Mouse (Mus musculus) MEL (cell line): ENCODE measurements at regions not wholly inside any gene's neighbourhood (a gene's known extent, or its start where the extent isn't known, plus 50 kb on each side); places are given as distances from the start of the nearest gene placed in this dataset.

Experiments used
- DNase-seq: peaks from one replicate; pipeline ENCODE4 v3.0.0; 2011; ENCODE audit warnings: low read depth, low spot score
- H3K27ac ChIP-seq: 2 replicates; pipeline ENCODE4 v1.5.1; 2012; ENCODE audit warnings: low read depth, mild to moderate bottlenecking, control low read depth, low read length, moderate library complexity; ENCODE audit not compliant: control insufficient read depth
- H3K27me3 ChIP-seq, 2 experiments: fragments of 150-350 bp in 1 of 2; sonication (generic) in 1 of 2; 2 replicates each; pipeline ENCODE4 v1.6.1; 2012; ENCODE audit warnings: low read length in 2 of 2, mild to moderate bottlenecking in 2 of 2, improper control_type of control experiment in 1 of 2, moderate library complexity in 1 of 2; ENCODE audit not compliant: insufficient read depth in 2 of 2, control insufficient read depth in 1 of 2
- H3K36me3 ChIP-seq, 2 experiments: 2 replicates each; pipeline ENCODE4 v1.6.1; 2012 to 2014; ENCODE audit warnings: low read length in 2 of 2, improper control_type of control experiment in 1 of 2, inconsistent platforms in 1 of 2, mild to moderate bottlenecking in 1 of 2; ENCODE audit not compliant: insufficient read depth in 2 of 2, control insufficient read depth in 1 of 2
- H3K4me1 ChIP-seq, 2 experiments: fragments of 150-350 bp in 1 of 2; sonication (generic) in 1 of 2; 2 replicates each; pipeline ENCODE4 v1.6.1; 2012; ENCODE audit warnings: low read length in 2 of 2, improper control_type of control experiment in 1 of 2, mild to moderate bottlenecking in 1 of 2; ENCODE audit not compliant: insufficient read depth in 2 of 2, control insufficient read depth in 1 of 2
- H3K4me3 ChIP-seq, 2 experiments: fragments of 150-350 bp in 1 of 2; sonication (generic) in 1 of 2; 2 replicates each; pipeline ENCODE4 v1.5.1; 2012; ENCODE audit warnings: low read depth in 2 of 2, low read length in 2 of 2, mild to moderate bottlenecking in 2 of 2, moderate library complexity in 2 of 2, control low read depth in 1 of 2, improper control_type of control experiment in 1 of 2; ENCODE audit not compliant: control insufficient read depth in 1 of 2, insufficient read depth in 1 of 2
- H3K79me2 ChIP-seq: 2 replicates; pipeline ENCODE4 v1.6.1; 2012; ENCODE audit warnings: mild to moderate bottlenecking, low read length, moderate library complexity; ENCODE audit not compliant: control insufficient read depth, poor library complexity, insufficient read depth
- H3K9ac ChIP-seq: 2 replicates; pipeline ENCODE4 v1.6.1; 2012; ENCODE audit warnings: low read depth, mild to moderate bottlenecking, control low read depth, low read length, moderate library complexity; ENCODE audit not compliant: control insufficient read depth, poor library complexity, severe bottlenecking
- H3K9me3 ChIP-seq: fragments of 150-350 bp; sonication (generic); replicated peaks from 2 replicates; pipeline ENCODE4 v1.6.1; 2012; ENCODE audit warnings: mild to moderate bottlenecking, low read length, improper control_type of control experiment, moderate library complexity; ENCODE audit not compliant: insufficient read depth
- BHLHE40 ChIP-seq: IDR thresholded peaks from 2 replicates; pipeline ENCODE4 v1.6.1; 2012; ENCODE audit warnings: low read depth, mild to moderate bottlenecking, inconsistent platforms, low read length, improper control_type of control experiment, borderline replicate concordance
- CHD1 ChIP-seq: IDR thresholded peaks from 2 replicates; pipeline ENCODE4 v1.6.1; 2012; ENCODE audit warnings: low read depth, mild to moderate bottlenecking, inconsistent platforms, low read length, improper control_type of control experiment
- CHD2 ChIP-seq: IDR thresholded peaks from 2 replicates; pipeline ENCODE4 v1.6.1; 2011; ENCODE audit warnings: low read length, improper control_type of control experiment
- CTCF ChIP-seq, 3 experiments: IDR thresholded peaks in 2 of 3; conservative IDR thresholded peaks in 1 of 3; 2 replicates each; pipeline ENCODE4 v1.5.1; 2011 to 2012; ENCODE audit warnings: low read length in 3 of 3, low read depth in 2 of 3, mild to moderate bottlenecking in 2 of 3, improper control_type of control experiment in 1 of 3, inconsistent platforms in 1 of 3, mixed read lengths in 1 of 3, moderate library complexity in 1 of 3; ENCODE audit not compliant: control insufficient read depth in 1 of 3, insufficient read depth in 1 of 3, poor library complexity in 1 of 3, severe bottlenecking in 1 of 3
- ELF1 ChIP-seq: IDR thresholded peaks from 2 replicates; pipeline ENCODE4 v1.6.1; 2014; ENCODE audit warnings: low read depth, mild to moderate bottlenecking, inconsistent platforms, low read length, improper control_type of control experiment, moderate library complexity
- EP300 ChIP-seq, 2 experiments: IDR thresholded peaks; 2 replicates each; pipeline ENCODE4 v1.6.1; 2011; ENCODE audit warnings: improper control_type of control experiment in 2 of 2, low read length in 2 of 2, low read depth in 1 of 2, mild to moderate bottlenecking in 1 of 2
- GATA1 ChIP-seq: IDR thresholded peaks from 2 replicates; pipeline ENCODE4 v1.6.1; 2011; ENCODE audit warnings: low read depth, low read length, improper control_type of control experiment
- HCFC1 ChIP-seq: IDR thresholded peaks from 2 replicates; pipeline ENCODE4 v1.6.1; 2012; ENCODE audit warnings: low read depth, mild to moderate bottlenecking, inconsistent platforms, low read length, improper control_type of control experiment, moderate library complexity
- MAFK ChIP-seq: IDR thresholded peaks from 2 replicates; pipeline ENCODE4 v1.6.1; 2011; ENCODE audit warnings: low read depth, mild to moderate bottlenecking, low read length, improper control_type of control experiment, borderline replicate concordance
- MAX ChIP-seq: IDR thresholded peaks from 2 replicates; pipeline ENCODE4 v1.6.1; 2011; ENCODE audit warnings: low read length, improper control_type of control experiment
- MXI1 ChIP-seq: IDR thresholded peaks from 2 replicates; pipeline ENCODE4 v1.6.1; 2011; ENCODE audit warnings: mild to moderate bottlenecking, low read depth, low read length, improper control_type of control experiment
- MYB ChIP-seq: IDR thresholded peaks from 2 replicates; pipeline ENCODE4 v1.6.1; 2011; ENCODE audit warnings: mild to moderate bottlenecking, low read depth, low read length, improper control_type of control experiment
- MYC ChIP-seq: IDR thresholded peaks from 2 replicates; pipeline ENCODE4 v1.6.1; 2011; ENCODE audit warnings: low read depth, mild to moderate bottlenecking, low read length, improper control_type of control experiment, moderate library complexity
- NELFE ChIP-seq: IDR thresholded peaks from 2 replicates; pipeline ENCODE4 v1.6.1; 2011; ENCODE audit warnings: low read depth, low read length, improper control_type of control experiment
- NRF1 ChIP-seq: IDR thresholded peaks from 2 replicates; pipeline ENCODE4 v1.6.1; 2014; ENCODE audit warnings: low read depth, mild to moderate bottlenecking, inconsistent platforms, low read length, improper control_type of control experiment, moderate library complexity; ENCODE audit not compliant: poor library complexity, insufficient read depth, severe bottlenecking
- POLR2AphosphoS5 ChIP-seq: IDR thresholded peaks from 2 replicates; pipeline ENCODE4 v1.6.1; 2012; ENCODE audit warnings: low read depth, borderline replicate concordance, mild to moderate bottlenecking, inconsistent platforms, low read length, moderate library complexity, mixed read lengths
- RAD21 ChIP-seq: IDR thresholded peaks from 2 replicates; pipeline ENCODE4 v1.6.1; 2011; ENCODE audit warnings: mild to moderate bottlenecking, low read depth, low read length, improper control_type of control experiment
- RCOR1 ChIP-seq: IDR thresholded peaks from 2 replicates; pipeline ENCODE4 v1.6.1; 2012; ENCODE audit warnings: low read depth, mild to moderate bottlenecking, inconsistent platforms, low read length, improper control_type of control experiment
- SIN3A ChIP-seq: IDR thresholded peaks from 2 replicates; pipeline ENCODE4 v1.6.1; 2012; ENCODE audit warnings: low read length, improper control_type of control experiment, inconsistent platforms
- SMC3 ChIP-seq: IDR thresholded peaks from 2 replicates; pipeline ENCODE4 v1.6.1; 2011; ENCODE audit warnings: low read depth, low read length, improper control_type of control experiment
- TCF12 ChIP-seq: IDR thresholded peaks from 2 replicates; pipeline ENCODE4 v1.6.1; 2014; ENCODE audit warnings: low read depth, mild to moderate bottlenecking, inconsistent platforms, low read length, improper control_type of control experiment, moderate library complexity
- UBTF ChIP-seq: IDR thresholded peaks from 2 replicates; pipeline ENCODE4 v1.6.1; 2012; ENCODE audit warnings: low read depth, mild to moderate bottlenecking, inconsistent platforms, low read length, improper control_type of control experiment, moderate library complexity, borderline replicate concordance; ENCODE audit not compliant: insufficient read depth
- USF1 ChIP-seq: IDR thresholded peaks from 2 replicates; pipeline ENCODE4 v1.6.1; 2014; ENCODE audit warnings: low read depth, mild to moderate bottlenecking, inconsistent platforms, low read length, improper control_type of control experiment, moderate library complexity
- USF2 ChIP-seq, 2 experiments: IDR thresholded peaks; 2 replicates each; pipeline ENCODE4 v1.6.1; 2011 to 2012; ENCODE audit warnings: improper control_type of control experiment in 2 of 2, low read length in 2 of 2, borderline replicate concordance in 1 of 2, inconsistent platforms in 1 of 2, low read depth in 1 of 2, mild to moderate bottlenecking in 1 of 2; ENCODE audit not compliant: insufficient read depth in 1 of 2
- ZC3H11A ChIP-seq: IDR thresholded peaks from 2 replicates; pipeline ENCODE4 v1.6.1; 2012; ENCODE audit warnings: low read depth, mild to moderate bottlenecking, inconsistent platforms, low read length, improper control_type of control experiment
- ZKSCAN1 ChIP-seq: IDR thresholded peaks from 2 replicates; pipeline ENCODE4 v1.6.1; 2012; ENCODE audit warnings: low read depth, mild to moderate bottlenecking, inconsistent platforms, low read length, improper control_type of control experiment, moderate library complexity
- ZMIZ1 ChIP-seq: IDR thresholded peaks from 2 replicates; pipeline ENCODE4 v1.6.1; 2012; ENCODE audit warnings: low read depth, mild to moderate bottlenecking, inconsistent platforms, low read length, improper control_type of control experiment, moderate library complexity
- ZNF384 ChIP-seq: IDR thresholded peaks from 2 replicates; pipeline ENCODE4 v1.6.1; 2012; ENCODE audit warnings: low read depth, mild to moderate bottlenecking, inconsistent platforms, low read length, improper control_type of control experiment

DNA sequence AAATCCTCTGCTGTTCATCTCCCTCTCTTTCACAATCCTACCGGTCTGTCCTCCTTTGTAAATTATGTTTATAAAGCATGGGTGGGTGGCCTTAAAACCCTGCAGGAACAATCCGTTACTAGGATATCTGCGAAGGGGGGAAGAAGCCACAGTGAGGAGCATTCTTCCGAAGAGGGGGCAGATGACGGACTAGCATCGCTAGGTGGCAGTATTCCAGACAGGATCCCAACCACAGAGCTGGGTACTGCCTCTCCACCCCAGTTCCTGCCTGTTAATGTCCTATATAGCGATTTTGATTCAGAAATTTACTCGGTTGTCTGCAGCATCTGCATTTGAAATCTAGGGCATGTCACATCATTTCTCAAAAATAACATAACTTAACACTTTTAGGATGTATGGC lies 419.9 kb upstream of the Atp2b1 start:
- Histone ChIP-seq H3K9ac (no peak overlapping the region), H3K27ac (no peak overlapping the region), H3K27me3 (no peaks in the 10 kb centered on the region; a peak in 1 of 4 replicates), H3K4me1 (no peaks in the 10 kb centered on the region), H3K9me3 (no peaks in the 10 kb centered on the region), H3K4me3 (no peak overlapping the region), H3K36me3 (no peaks in the 10 kb centered on the region), H3K79me2 (no peaks in the 10 kb centered on the region)
- TF ChIP-seq POLR2AphosphoS5 (no peak), ZMIZ1 (no peak), USF2 (IDR thresholded peaks at IDR 0.05; ENCODE audit: borderline replicate concordance in 1 of 2, insufficient read depth in 1 of 2, low read depth in 1 of 2, low read length in 2 of 2) (no peak), HCFC1 (no peak), CHD2 (no peak), RCOR1 (no peak), RAD21 (peak; percentile 84), MAFK (no peak), NELFE (no peak), ZC3H11A (peak; percentile 86), MXI1 (no peak), SMC3 (peak; percentile 97), ELF1 (no peak), EP300 (IDR thresholded peaks at IDR 0.05; ENCODE audit: low read depth in 1 of 2, low read length in 2 of 2) (no peak), MYC (no peak), CHD1 (no peak), CTCF (IDR thresholded peaks at IDR 0.05 in 2 of 3, conservative IDR thresholded peaks at IDR 0.05 in 1 of 3; ENCODE audit: control insufficient read depth in 1 of 3, insufficient read depth in 1 of 3, low read depth in 2 of 3, low read length in 3 of 3, poor library complexity in 1 of 3, severe bottlenecking in 1 of 3) (peak; percentile 68 to 86 (median 82)), ZKSCAN1 (no peak), USF1 (no peak)
- DNase-seq: peak; percentile 75

DNA sequence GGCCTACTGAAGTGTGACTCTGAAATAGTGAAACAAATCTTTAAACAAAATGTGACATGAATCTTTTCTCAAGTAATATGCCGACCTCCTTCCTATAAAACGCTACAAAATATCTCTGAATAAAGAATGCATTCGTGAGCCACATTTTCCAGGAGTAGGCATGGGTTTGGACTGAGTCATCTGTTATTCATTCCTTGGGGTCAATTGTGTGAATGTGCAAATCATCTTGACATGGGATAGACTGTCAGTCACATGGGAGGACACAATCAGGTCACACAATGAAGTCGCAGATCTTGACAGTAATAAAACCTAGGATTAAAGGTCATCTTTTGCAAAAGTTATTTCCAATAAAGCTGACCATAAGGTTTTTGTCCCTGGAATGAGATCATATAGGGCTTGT lies 418.0 kb upstream of the Atp2b1 start:
- Histone ChIP-seq H3K79me2 (no peaks in the 10 kb centered on the region), H3K4me3 (no peak overlapping the region), H3K27me3 (no peaks in the 10 kb centered on the region; a peak in 1 of 4 replicates), H3K27ac (no peak overlapping the region), H3K36me3 (no peaks in the 10 kb centered on the region), H3K4me1 (no peaks in the 10 kb centered on the region), H3K9ac (no peak overlapping the region), H3K9me3 (no peaks in the 10 kb centered on the region)
- no peak for TF ChIP-seq SIN3A
- no peak for TF ChIP-seq GATA1
- no peak for TF ChIP-seq EP300 (IDR thresholded peaks at IDR 0.05; ENCODE audit: low read depth in 1 of 2, low read length in 2 of 2)
- no peak for TF ChIP-seq CHD2
- no peak for TF ChIP-seq ELF1
- TF ChIP-seq RAD21: no peak
- no peak for TF ChIP-seq TCF12
- TF ChIP-seq NRF1: no peak
- no peak for TF ChIP-seq NELFE
- TF ChIP-seq ZMIZ1: no peak
- TF ChIP-seq POLR2AphosphoS5: no peak
- no peak for TF ChIP-seq RCOR1
- TF ChIP-seq BHLHE40: no peak
- TF ChIP-seq ZC3H11A: no peak
- no peak for TF ChIP-seq USF2 (IDR thresholded peaks at IDR 0.05; ENCODE audit: borderline replicate concordance in 1 of 2, insufficient read depth in 1 of 2, low read depth in 1 of 2, low read length in 2 of 2)
- TF ChIP-seq MYB: no peak
- TF ChIP-seq UBTF: no peak
- no peak for TF ChIP-seq MAFK
- TF ChIP-seq MAX: no peak
- no peak for TF ChIP-seq ZNF384
- no peak for DNase-seq
